Mouse (Mus musculus): Measurements from ENCODE around the gene Plrg1.
A peak's percentile ranks its signal among the peaks of the same experiment; 100 is the strongest.

Gene Plrg1

GRCm38 (mm10) chr3:83055281-83056038, at the start of gene Plrg1:
Gene Plrg1 (plus strand): TSS chr3:83055522.
- DNase-seq: peak; percentile 99

- no peak for DNase-seq
These were observed 47.8 kb upstream of the Plrg1 start, which contains the start of gene Fgg for GRCm38 (mm10) chr3:83007557-83007956. Gene Fgg (plus strand): TSS chr3:83007724.

DNA sequence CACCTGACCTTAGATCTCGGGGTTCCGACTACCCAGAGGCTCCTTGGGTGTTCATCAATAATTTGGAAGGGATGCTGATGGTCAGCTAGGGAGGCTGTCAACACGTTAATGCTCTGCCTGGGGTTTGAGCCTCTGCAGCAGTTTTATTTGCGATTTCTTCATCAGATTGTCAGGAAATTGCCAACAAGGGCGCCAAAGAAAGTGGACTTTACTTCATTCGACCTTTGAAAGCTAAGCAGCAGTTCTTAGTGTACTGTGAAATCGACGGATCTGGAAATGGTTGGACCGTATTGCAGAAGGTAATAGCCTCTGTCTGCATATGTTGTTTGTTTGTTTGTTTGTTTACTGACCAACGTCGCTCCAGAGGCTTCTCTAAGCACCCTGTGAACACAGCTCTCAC, 45.0 kb upstream of the Plrg1 start:
- no peak for DNase-seq

- DNase-seq: no peak
These were observed 44.2 kb upstream of the Plrg1 start for GRCm38 (mm10) chr3:83011136-83011535.

- no peak for DNase-seq
These were observed 43.8 kb upstream of the Plrg1 start for GRCm38 (mm10) chr3:83011565-83011964.

- DNase-seq: no peak
These were observed 42.7 kb upstream of the Plrg1 start for GRCm38 (mm10) chr3:83012636-83013035.

DNA sequence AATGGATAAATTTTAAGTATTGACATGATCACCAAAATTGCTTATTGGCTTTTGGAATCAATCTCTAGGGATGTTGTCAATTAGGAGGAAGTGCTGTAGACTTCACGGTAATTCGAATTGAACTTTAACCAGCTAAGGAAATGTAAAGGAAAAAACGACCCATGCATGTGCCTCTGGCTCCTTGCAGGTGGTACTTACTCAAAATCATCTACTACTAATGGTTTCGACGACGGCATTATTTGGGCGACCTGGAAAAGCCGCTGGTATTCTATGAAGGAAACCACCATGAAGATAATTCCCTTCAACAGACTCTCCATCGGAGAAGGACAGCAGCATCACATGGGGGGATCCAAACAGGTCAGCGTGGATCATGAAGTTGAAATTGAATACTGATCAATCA, 41.4 kb upstream of the Plrg1 start:
- DNase-seq: no peak

- DNase-seq: no peak
These were observed 39.1 kb upstream of the Plrg1 start for GRCm38 (mm10) chr3:83016236-83016635.

DNA sequence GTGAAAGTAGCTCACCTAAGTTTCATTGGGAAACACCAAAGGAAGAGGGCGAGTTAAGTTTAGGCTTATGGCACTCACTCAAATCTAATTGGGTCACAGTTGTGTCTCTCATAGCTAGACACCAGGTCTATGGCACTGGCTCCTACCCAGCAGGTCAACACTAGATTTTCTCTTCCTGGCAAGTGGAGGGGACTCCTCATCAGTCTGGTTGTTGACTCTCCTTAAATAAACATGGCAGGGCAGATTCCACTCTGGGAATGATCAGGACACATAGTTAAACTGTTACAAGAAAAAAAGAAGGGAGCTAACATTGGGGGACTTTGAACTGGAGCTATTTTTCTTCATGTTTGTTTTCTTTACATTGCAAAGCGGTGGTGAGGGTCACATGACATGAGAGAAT, 34.9 kb upstream of the Plrg1 start:
- DNase-seq: no peak

GRCm38 (mm10) chr3:83021176-83021575, 34.1 kb upstream of the Plrg1 start:
- no peak for DNase-seq

DNA sequence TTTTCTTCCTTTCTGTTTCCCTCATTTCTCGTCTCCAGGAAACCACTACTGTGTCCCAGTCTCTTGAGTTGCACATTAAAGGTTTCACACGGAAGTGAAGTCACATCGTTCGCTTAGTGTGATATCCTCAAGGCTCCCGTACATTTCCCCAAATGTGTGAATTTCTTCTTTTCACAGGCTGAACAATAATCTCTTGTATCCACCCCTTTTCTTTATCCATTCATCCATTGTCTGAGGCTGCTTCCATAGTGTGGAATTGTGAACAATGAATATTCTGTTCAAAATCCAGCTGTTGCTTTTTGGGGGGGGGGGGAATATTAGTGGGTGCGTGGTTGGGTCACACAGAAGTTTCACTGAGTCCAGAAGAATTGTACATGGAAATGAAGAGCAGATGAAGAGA, 30.3 kb upstream of the Plrg1 start:
- no peak for DNase-seq

DNA sequence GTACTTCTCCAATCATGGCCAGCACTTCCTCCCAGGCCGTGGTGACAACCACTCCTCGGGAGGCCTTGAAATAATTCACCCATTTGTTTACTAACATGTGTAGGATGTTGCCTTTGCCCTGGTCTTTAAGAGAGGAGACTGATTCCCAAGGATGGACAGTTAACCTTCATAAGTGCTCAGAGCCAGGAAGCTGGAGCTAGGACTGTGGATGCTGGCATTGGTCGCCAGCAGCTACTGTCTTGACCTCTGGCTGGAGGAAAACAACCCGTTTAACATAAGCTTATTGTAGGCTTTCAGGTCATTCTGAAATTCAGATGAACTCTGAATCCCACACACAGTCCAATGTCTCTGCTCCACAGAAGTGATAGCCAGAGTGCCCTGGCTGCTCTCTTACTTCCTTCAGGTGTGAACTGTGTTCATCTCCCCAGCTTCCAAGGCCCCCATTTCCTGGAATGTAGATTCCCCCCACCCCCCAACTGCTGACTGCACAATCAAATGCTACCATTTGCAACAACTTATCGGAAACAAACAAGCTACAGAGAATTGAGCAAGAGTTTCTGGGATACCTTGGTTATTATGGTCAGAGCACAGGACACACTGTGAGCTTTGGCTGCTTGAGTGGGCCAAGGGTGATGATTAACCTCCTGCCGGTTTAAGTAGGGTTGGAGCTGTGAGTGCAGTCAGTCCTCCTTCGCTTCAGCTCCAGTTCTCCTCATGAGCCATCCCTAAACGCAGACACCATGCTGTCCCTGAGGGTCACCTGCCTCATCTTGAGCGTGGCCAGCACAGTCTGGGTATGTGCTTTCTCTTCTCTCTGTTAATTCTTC, 29.6 kb upstream of the Plrg1 start, which contains the start of gene Fga:
Gene Fga, plus strand, starts transcription at position 602 of the 827 bp plus-strand sequence.
- no peak for DNase-seq

- no peak for DNase-seq
These were observed 27.6 kb upstream of the Plrg1 start for GRCm38 (mm10) chr3:83027546-83028251.

- DNase-seq: no peak
These were observed 25.0 kb upstream of the Plrg1 start for GRCm38 (mm10) chr3:83030331-83030730.

GRCm38 (mm10) chr3:83032746-83033308, 22.5 kb upstream of the Plrg1 start:
- no peak for DNase-seq

DNA sequence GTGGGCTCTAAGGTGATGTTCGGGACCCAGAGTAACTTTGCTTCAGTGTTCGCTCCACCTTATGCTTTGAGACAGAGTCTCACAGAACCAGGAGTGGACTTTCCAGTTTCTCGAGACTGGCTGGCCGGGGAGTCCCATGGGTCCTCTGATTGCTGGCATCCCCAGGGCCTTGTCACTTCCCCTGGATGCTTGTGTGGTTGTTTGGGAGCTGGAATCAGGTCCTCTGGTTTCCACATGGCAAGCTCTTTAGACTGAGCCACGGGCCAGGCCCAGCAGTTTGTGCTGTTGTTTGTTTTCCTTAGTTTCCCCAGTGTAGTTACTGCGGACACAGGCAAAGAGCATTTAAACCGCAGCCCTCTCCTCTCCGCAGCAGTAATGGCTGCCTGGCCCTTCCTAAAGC, 21.5 kb upstream of the Plrg1 start:
- DNase-seq: no peak

DNA sequence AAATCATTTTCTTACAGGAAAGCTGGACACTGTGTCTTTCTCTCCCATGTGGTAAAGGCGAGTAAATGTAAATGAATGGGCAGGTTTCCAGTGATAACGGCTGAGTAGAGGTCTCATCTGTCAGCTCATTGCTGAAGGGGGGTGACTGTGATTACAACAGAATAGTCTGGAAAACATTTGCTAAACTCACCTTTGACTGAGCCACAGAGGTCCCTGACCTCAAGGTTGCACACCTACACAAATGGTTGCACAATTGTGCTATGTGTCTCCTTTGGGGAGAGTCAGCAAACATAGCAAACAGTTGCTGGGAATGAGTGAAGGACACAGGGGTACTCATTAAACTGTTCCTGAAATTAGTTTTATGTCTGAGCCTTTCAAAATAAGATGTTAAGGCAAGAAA, 16.5 kb upstream of the Plrg1 start:
- no peak for DNase-seq

DNA sequence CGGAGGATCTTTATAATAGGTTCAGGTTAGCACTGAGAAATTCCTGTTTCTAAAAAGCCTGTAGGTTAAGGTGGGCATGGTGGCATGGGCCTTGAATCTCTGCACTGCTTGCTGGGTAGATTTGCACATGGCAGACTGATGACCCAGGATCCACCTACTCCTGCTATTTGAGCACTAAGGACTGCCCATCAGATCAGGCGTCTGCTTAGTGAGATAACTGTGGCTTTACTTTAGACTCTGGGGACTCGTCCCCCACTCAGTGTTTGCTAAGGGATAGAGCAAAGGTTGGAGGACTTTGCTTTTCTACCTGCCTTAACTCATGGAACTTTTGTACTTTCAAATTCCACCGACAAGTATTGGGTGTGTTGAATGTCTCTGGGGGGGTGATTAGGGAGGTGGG, 15.7 kb upstream of the Plrg1 start:
- DNase-seq: no peak

DNA sequence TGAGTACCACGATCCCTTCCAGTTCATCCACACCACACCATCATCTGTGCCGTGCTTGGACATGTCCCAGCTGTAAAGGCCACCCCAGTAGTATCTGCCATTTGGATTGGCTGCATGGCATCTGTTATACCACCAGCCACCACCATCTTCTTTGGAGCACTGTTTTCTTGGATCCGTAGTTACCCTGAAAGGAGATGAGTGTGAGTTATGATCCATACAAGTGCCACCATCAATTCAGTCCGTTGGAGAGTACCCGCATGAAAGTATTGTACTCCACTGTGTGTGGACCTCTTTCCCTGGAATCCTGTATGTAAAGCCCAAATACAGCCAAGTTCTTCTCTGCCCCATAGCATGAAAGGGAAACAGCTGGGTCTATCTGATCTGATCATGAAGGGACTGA, 12.9 kb upstream of the Plrg1 start:
- DNase-seq: no peak

DNA sequence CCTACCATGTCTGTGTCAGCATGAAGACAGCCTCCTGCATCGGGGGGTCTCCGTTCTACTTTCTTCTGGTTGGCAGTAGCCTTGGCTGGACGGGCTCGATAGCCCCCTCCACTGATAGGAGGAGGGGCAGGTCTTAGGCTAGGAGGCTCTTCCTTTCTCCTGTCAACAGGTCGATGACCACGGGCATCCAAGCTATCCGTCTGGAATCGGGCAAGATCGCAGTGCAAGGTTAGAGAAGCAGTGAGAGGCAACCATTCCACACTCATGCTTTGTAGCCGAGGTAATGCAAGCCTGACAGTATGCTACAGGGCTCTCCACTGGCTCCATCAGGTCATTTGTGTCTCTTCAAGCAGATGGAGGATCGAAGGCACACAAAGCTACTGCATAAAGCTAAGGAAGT, 8.7 kb upstream of the Plrg1 start:
- no peak for DNase-seq

DNA sequence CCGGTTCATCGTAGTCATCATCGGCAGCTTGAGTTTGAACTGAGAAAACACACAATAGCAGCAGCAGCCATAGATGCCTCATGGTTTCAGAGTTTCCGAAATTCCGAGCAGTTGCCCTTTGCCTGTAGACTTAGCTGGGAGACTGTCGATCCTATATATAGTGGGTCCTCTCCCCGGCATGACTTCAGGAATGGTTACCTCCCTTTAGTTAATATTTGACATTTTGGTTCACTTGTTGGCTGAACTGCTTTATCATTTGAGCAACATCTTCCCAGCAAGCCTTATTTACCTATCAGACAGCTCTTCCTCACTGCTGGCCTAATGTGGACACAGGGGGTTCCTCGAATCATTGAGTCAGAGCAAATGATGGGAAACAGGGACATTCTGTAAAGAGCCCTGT, 5.6 kb upstream of the Plrg1 start, which contains the start of gene Fgb:
Gene Fgb, minus strand, starts transcription at position 184 of the 400 bp plus-strand sequence.
- DNase-seq: no peak

DNA sequence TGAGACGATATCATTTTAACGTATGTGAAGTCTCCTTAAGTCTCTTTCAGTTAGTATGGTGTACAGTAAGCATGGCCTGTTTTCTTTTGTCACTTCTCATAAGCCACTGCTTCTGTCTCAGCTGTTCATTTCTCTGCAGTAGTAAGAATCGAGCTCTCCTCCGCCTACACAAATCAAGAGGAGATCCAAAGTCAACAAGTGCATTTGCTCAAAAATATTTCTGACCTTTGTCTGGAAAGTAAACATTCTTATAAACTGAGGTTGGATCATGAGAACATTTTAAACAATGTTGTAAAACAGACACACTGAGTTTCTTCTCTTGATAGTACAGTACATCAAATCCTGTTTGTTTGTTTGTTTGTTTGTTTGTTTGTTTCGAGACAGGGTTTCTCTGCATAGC, 4.7 kb upstream of the Plrg1 start:
- DNase-seq: no peak

GRCm38 (mm10) chr3:83052102-83052501, 3.2 kb upstream of the Plrg1 start:
- DNase-seq: no peak

Measured in cerebellum, postnatal 36 days (tissue).